Mouse (Mus musculus) T-cell, adult 66 days (primary cell): ENCODE data around the gene Hnrnpk. TPM values are rescaled to one million over a fixed set of nuclear protein-coding genes. Genes with fewer than 3 reads are reported as not detected.

Source experiments
- total RNA-seq, 2 experiments: library from RNA; stranded (reverse); gene quantifications; 3 replicates in 1 of 2; 4 replicates in 1 of 2; pipeline ENCODE4 v1.2.4; 2023

Gene Hnrnpk
- total RNA-seq = 1,000 to 10,000 TPM; 1,088 to 1,105 TPM

GRCm38 (mm10) chr13:58403243-58403642 is at the start of gene Hnrnpk:
Gene Hnrnpk, minus strand, starts transcription at chr13:58403343.

GRCm38 (mm10) chr13:58402003-58402743 is 970 bp downstream of the Hnrnpk start, which contains the start of gene Rmi1:
Gene Rmi1, plus strand, starts transcription at chr13:58402248.

DNA sequence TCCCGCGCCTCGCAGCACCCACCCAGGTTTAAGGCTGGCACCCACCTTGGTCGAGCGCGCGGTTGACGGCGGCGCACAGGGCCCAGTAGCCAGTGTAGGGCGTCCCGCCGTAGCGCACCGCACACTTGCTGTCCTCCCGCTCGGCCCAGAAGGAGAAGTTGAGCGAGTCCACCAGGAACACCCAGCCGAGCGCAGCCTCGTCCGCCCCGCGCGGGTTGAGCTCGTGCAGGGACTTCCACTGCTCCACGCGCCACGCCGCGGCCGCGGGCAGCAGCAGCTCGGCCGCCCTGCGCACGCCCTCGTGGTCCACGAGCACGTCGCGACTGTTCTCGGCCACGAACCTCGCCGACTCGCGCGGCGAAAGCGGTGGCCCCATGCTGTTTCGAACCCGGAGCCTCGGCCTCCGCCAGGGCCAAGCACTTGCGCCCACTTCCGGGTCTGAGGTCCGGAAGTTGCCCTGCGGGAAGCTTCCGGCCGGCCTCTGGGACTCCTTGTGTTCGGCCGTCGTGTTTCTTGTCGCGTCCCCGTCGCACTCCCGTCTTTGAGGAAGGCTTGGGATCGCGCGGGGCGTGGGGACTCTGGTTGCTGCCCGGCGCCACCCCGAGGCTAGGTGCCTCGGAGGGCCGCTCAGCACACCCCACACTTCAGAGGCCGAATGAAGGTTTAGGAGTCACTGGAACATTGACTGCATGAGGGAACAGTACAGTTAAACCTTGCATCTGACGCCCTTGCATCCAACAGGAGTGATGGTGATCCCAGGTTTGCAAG is 18.2 kb downstream of the Hnrnpk start, which contains the start of gene 2210016F16Rik:
Gene 2210016F16Rik (minus strand): TSS at position 447 of the 768 bp plus-strand sequence.

DNA sequence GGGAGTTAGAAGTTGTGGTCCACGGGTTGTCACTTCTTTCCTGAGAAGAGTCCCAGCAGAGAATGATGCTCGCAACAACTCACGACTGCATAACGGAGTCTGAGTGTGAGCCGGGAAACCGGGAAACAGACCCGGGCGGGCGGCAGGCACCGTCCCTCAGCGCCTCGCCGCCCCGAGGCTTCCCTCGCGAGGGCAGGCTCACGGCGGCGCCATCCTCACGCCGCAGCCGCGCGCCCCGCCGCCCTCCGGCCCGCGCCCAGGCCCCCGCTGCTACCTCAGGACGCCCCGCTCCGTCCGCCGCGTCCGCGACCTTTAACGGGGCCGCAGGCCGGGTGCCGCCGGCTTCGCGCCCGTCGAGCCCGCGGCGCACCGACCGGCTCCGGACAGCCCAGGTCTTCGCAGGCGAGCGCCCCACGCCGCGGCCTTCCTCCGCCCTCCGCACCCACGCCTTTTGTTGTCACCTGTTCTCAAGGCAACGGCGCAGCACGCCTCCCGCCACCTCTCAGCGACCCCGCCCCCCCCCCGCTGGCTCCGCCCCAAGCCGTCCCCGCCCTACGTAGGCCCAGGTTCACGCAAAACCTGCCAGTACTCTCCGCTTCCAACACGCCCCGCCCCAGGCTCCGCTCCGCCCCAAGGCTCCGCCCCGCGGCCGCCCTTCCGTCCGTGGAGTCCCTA is 44.4 kb downstream of the Hnrnpk start, which contains the start of gene Kif27:
Gene Kif27 (minus strand): TSS at position 494 of the 675 bp plus-strand sequence.

Other genes with a start within 250 kb of the Hnrnpk start
- gene Idnk, start 245.7 kb downstream of the Hnrnpk start, total RNA-seq = 100 to 1,000 TPM; 109 to 129 TPM
- gene Ubqln1, start 187.7 kb downstream of the Hnrnpk start, total RNA-seq = 10 to 100 TPM; 81.0 to 84.8 TPM
- 1 to 10 TPM in 1 of 2 experiments, under 1 TPM in 1; 0.84 to 1.5 TPM for gene Gkap1, start 127.6 kb downstream of the Hnrnpk start, total RNA-seq
- not detected for gene Kif27, start 44.2 kb downstream of the Hnrnpk start, total RNA-seq
- 10 to 100 TPM; 21.0 to 25.9 TPM for gene 2210016F16Rik, start 18.1 kb downstream of the Hnrnpk start, total RNA-seq
- gene Rmi1, start 1.1 kb downstream of the Hnrnpk start, total RNA-seq = 10 to 100 TPM; 29.3 to 32.0 TPM
- gene Slc28a3, start 207.5 kb upstream of the Hnrnpk start, total RNA-seq = not detected